Mouse (Mus musculus): ENCODE measurements around the gene Vav1. TPM values are rescaled to one million over a fixed set of nuclear protein-coding genes. Genes with fewer than 3 reads are reported as not detected.
"Not testable (repeated sequence)": the region's sequence is repeated elsewhere in the genome, so short reads cannot be mapped to it uniquely, and the experiment has no call there.

Gene Vav1
- total RNA-seq, 2 experiments from 2014 or later, result 1.5 to 2.4 TPM

- DNase-seq, result no peak
Observed at GRCm38 (mm10) chr17:57253306-57253705, 25.6 kb upstream of the Vav1 start.

- no peak for DNase-seq
Observed at GRCm38 (mm10) chr17:57255354-57255753, 23.5 kb upstream of the Vav1 start.

GRCm38 (mm10) chr17:57256921-57257485 is 21.9 kb upstream of the Vav1 start:
- DNase-seq, result no peak

GRCm38 (mm10) chr17:57258191-57258590 is 20.7 kb upstream of the Vav1 start:
- no peak for DNase-seq

GRCm38 (mm10) chr17:57259742-57260141 is 19.2 kb upstream of the Vav1 start:
- DNase-seq, result no peak

GRCm38 (mm10) chr17:57260351-57260750 is 18.5 kb upstream of the Vav1 start:
- no peak for DNase-seq

GRCm38 (mm10) chr17:57261286-57261685 is 17.6 kb upstream of the Vav1 start:
- DNase-seq, result no peak

GRCm38 (mm10) chr17:57261796-57262195 is 17.1 kb upstream of the Vav1 start:
- DNase-seq, result no peak

GRCm38 (mm10) chr17:57262901-57263550 is 15.9 kb upstream of the Vav1 start:
- DNase-seq, result no peak

GRCm38 (mm10) chr17:57264164-57264563 is 14.7 kb upstream of the Vav1 start:
- DNase-seq, result no peak

- peak; percentile 71 for DNase-seq
Observed at GRCm38 (mm10) chr17:57264972-57265945, 13.6 kb upstream of the Vav1 start.

- no peak for DNase-seq
Observed at GRCm38 (mm10) chr17:57267556-57268126, 11.3 kb upstream of the Vav1 start.

- DNase-seq, result no peak
Observed at GRCm38 (mm10) chr17:57271301-57271700, 7.6 kb upstream of the Vav1 start.

- no peak for DNase-seq
Observed at GRCm38 (mm10) chr17:57273846-57274245, 5.1 kb upstream of the Vav1 start.

- no peak for DNase-seq
Observed at GRCm38 (mm10) chr17:57274686-57275085, 4.2 kb upstream of the Vav1 start.

GRCm38 (mm10) chr17:57275111-57275996 is 3.5 kb upstream of the Vav1 start:
- peak; percentile 87 for DNase-seq

- no peak for DNase-seq
Observed at GRCm38 (mm10) chr17:57275997-57276351, 2.9 kb upstream of the Vav1 start.

- DNase-seq, result peak; percentile 61
Observed at GRCm38 (mm10) chr17:57276634-57277121, 2.2 kb upstream of the Vav1 start.

- DNase-seq, result not testable (repeated sequence)
Observed at GRCm38 (mm10) chr17:57277598-57278261, 1.2 kb upstream of the Vav1 start.

- DNase-seq, result no peak
Observed at GRCm38 (mm10) chr17:57278537-57278936, 363 bp upstream of the Vav1 start.

Measured in gastrocnemius, postnatal 10 days (tissue).